Mouse (Mus musculus) liver, postnatal 0 days (tissue): ENCODE results near the gene Cyth3.

Experiments used
- CTCF ChIP-seq: sonication (generic); IDR thresholded peaks from 2 replicates; pipeline ENCODE4 v1.5.1; 2016; ENCODE audit warnings: antibody characterized with exemption, low read depth
- EP300 ChIP-seq: IDR thresholded peaks from 2 replicates; pipeline ENCODE4 v1.6.1; 2016; ENCODE audit warnings: antibody characterized with exemption, low read depth, mild to moderate bottlenecking

DNA sequence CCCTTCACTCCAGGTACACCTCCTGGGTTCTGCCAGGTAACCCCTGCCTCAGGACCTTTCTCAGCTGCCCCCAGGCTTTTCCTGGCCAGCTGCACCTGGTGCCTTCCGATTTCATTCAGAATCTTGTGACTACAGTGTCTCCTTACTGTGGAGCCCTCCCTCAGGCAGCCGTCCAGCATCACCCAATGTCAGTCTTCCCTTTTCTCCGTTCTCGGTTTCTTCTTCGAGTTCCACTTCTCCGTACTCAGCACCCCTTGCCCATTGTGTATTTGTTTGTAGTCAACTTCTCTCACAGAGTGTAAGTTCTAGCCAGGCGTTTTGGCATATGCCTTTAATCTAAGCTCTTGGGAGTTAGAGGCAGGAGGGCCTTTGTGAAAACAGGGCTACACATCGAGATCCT lies 7.4 kb downstream of the Cyth3 start:
- TF ChIP-seq CTCF: no peak
- TF ChIP-seq EP300: no peak
